Mouse (Mus musculus) gastrocnemius, postnatal 10 days (tissue): ENCODE measurements around the gene Ube2z. TPM values are rescaled to one million over a fixed set of nuclear protein-coding genes. Genes with fewer than 3 reads are reported as not detected.

ENCODE experiments used
- DNase-seq: peaks from one replicate; pipeline ENCODE4 v3.0.0; 2021; ENCODE audit warnings: mixed read lengths
- total RNA-seq, 2 experiments: library from RNA; stranded (reverse); gene quantifications; 2 replicates each; pipeline ENCODE4 v1.2.3; 2021

Ube2z gene
- total RNA-seq, 2 experiments from 2014 or later, result 24.2 to 29.8 TPM

- DNase-seq, result no peak
Observed at GRCm38 (mm10) chr11:96007516-96008235, 57.5 kb downstream of the Ube2z start.

GRCm38 (mm10) chr11:96006852-96007515, 58.2 kb downstream of the Ube2z start:
- DNase-seq, result peak; percentile 51

DNA sequence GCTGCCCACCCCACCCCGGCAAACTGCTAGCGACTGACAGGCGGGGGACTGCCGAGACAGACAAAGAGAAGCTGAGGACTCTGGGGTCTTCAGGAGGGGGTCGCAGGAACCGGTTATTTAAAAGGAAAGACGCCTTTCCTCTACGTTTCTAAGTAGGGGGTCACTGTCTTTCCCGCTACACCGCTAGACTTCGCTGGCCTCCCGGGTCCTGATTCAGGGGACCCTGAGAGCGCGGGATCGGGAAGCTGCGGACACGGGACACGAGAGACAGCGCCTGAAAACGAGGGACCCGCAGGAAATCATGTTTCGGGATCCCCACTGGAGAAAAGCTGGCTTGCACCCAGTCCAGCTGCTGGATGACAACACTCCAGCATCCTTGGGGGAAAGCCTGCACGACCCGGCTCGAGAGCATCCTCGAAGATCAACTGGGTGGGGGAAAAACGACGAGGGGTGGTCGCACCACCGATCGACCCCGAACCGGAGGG, 58.8 kb downstream of the Ube2z start:
- peak; percentile 43 for DNase-seq

- peak; percentile 56 for DNase-seq
Observed at GRCm38 (mm10) chr11:96005403-96006271, 59.6 kb downstream of the Ube2z start, which contains the start of gene Igf2bp1. Gene Igf2bp1, minus strand, starts transcription at chr11:96005940.

DNA sequence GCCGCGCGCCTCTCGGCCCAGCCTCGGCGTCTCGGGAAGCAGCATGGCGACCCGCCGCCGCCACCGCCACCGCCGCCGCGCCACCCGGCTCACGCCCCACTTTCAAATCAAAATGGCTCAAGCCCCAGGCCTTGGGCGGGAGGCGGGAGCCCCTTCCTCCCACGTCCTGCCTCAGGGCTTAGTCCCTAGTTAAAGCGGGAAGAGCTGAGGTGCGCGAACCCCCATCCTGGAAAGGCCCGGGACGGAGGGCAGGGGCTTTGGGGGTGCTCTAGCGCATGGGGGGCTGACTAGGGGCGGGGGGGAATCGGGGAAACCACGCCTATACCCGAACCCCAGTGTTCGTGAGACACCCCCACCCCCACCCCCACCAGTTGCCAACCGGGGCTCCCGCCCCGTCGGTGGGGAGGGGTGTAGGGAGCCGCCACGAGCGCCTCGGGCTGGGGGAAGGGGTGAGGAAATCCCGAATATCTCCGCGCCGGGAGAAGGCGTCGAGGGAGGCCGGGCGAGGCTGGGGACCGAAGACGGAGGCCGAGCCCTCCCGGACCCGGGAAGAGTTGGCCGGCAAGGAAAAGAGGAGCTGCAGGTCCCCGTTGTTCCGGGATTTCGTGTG, 60.3 kb downstream of the Ube2z start:
- peak; percentile 34 for DNase-seq

DNA sequence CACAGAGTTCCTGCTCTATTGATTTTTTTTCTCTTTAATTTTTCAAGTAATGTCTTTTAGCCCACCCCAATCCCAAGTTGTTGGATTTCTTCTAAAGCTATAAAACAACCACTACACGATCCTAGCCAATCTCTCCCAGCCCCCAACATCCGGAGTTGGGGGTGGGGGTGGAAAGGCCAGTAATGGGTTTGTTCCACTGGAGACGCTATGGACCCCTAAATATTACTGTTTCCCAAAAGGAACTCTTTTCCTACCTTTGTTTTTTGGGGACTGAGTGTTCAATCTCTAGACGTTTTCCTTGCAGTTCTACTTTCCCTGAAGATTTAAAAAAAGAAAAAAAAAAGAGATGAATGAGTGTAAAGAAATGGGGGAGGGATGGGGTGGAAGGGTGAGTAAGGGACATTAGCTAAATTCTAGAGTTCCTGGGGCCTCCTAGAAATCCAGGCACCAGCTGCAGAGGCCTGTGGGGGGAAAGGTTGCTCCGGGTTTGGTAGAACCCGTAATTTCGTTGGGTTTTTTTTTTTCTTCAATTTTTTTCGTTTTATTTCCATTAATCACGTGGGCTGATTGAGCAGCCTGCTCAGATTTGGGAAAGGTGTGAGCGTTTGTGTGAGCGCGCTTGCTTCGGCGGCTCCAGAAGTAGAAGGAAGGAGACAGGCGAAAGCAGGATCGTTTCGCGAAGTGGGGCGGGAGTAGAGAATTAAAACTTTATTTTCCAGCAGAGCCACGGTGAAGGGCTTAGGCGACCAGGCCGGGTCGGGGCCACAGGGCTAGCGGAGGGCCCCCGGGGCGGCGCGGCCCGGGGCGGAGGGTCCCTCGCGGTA, 61.0 kb downstream of the Ube2z start:
- DNase-seq, result no peak

GRCm38 (mm10) chr11:96003100-96003900, 61.9 kb downstream of the Ube2z start:
- DNase-seq, result no peak

Other genes starting within 250 kb of the Ube2z start
- gene Phospho1, start 240.9 kb downstream of the Ube2z start, total RNA-seq, result 100 to 1,000 TPM; 131 to 134 TPM
- gene Gngt2, start 228.2 kb downstream of the Ube2z start, total RNA-seq, result 1 to 10 TPM; 7.0 to 9.4 TPM
- gene Abi3, start 222.9 kb downstream of the Ube2z start, total RNA-seq, result 1 to 10 TPM; 3.4 to 7.1 TPM
- gene B4galnt2, start 150.5 kb downstream of the Ube2z start, total RNA-seq, result not detected
- 1 to 10 TPM in 1 of 2 experiments, under 1 TPM in 1; 0.23 to 1.4 TPM for gene Igf2bp1, start 59.4 kb downstream of the Ube2z start, total RNA-seq
- gene Gip, start 40.8 kb downstream of the Ube2z start, total RNA-seq, result not detected
- 10 to 100 TPM; 31.6 to 34.5 TPM for gene Snf8, start 30.5 kb downstream of the Ube2z start, total RNA-seq
- gene Atp5g1, start 10.3 kb upstream of the Ube2z start, total RNA-seq, result 1,000 to 10,000 TPM; 1,118 to 1,302 TPM
- not detected for gene Calcoco2, start 46.6 kb upstream of the Ube2z start, total RNA-seq
- not detected for gene Ttll6, start 68.4 kb upstream of the Ube2z start, total RNA-seq
- not detected for gene Hoxb13, start 128.9 kb upstream of the Ube2z start, total RNA-seq
- under 1 TPM; 0.63 to 0.79 TPM for gene Hoxb9, start 206.1 kb upstream of the Ube2z start, total RNA-seq
- gene Hoxb8, start 216.5 kb upstream of the Ube2z start, total RNA-seq, result 1 to 10 TPM in 1 of 2 experiments, under 1 TPM in 1; 0.92 to 1.9 TPM
- 1 to 10 TPM; 1.6 to 1.9 TPM for gene Hoxb7, start 221.2 kb upstream of the Ube2z start, total RNA-seq
- 1 to 10 TPM in 1 of 2 experiments, under 1 TPM in 1; 0.56 to 2.0 TPM for gene Hoxb6, start 227.1 kb upstream of the Ube2z start, total RNA-seq
- gene Hoxb5, start 237.9 kb upstream of the Ube2z start, total RNA-seq, result 1 to 10 TPM in 1 of 2 experiments, under 1 TPM in 1; 0.89 to 1.3 TPM